Comparison of ENCODE assay signal across 11 mouse cellular contexts in the genomic region with DNA sequence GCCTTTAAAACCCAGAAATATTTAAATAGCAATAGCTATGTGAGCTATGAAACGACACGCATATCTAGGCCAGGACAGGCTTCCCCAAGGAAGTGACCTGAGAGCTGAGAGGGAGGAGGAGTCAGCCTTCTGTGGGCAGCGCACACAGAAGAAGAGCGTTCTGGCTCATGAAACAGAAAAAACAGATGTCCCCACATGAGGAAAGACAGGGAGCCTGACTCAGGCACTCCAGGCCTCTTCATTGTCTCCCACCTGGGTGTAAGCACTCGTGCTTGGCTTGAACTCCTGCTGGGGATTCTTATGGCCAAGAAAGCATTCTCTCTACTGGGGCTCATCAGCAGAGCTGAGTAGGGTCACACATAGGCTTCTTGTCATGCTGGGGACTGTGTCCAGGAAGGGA. TPM values are rescaled to one million over a fixed set of nuclear protein-coding genes. Genes with fewer than 3 reads are reported as not detected.
A peak's percentile ranks its signal among the peaks of the same experiment; 100 is the strongest.
DNase-seq lines count a peak whose midpoint lies in the region; ATAC-seq and TF ChIP-seq lines count a peak whose summit lies in the region.
"Had no signal": no experiment of that assay in that cellular context is flagged by ENCODE, and none has a peak within 500 bp of the region (broad histone marks: within the 10 kb centered on the region; RNA-seq: fewer than 3 reads in every experiment).

No protein-coding gene starts in this region.

- H3K36me3 ChIP-seq in hindbrain, postnatal 0 days (ENCODE audit: insufficient read depth, low read length), result no peaks in the 10 kb centered on the region
- no peaks in the 10 kb centered on the region for H3K36me3 ChIP-seq in hindbrain, embryonic 11.5 days (ENCODE audit: control insufficient read depth, insufficient read depth, low read length)
- H3K36me3 ChIP-seq in heart, embryonic 15.5 days, result no peaks in the 10 kb centered on the region
- H3K36me3 ChIP-seq: embryonic facial prominence, embryonic 13.5 days; hindbrain, embryonic 15.5 days had no signal

- H3K27ac ChIP-seq in hindbrain, postnatal 0 days, result peak overlapping the region; percentile 17; the same call in 1 of the 2 replicates
- no peak overlapping the region for H3K27ac ChIP-seq in hindbrain, embryonic 11.5 days (ENCODE audit: low read depth, low read length)
- peak overlapping the region; percentile 36 for H3K27ac ChIP-seq in bone marrow, adult 2 months (ENCODE audit: control insufficient read depth, insufficient read depth, low read depth, low read length, poor library complexity)
- H3K27ac ChIP-seq in heart, embryonic 15.5 days, result peak overlapping the region; percentile 20; the same call in 1 of the 2 replicates
- H3K27ac ChIP-seq: embryonic facial prominence, embryonic 13.5 days had no signal

- TF ChIP-seq CTCF in hindbrain, postnatal 0 days (IDR thresholded peaks at IDR 0.05; ENCODE audit: low read depth), result no peak
- TF ChIP-seq CTCF in bone marrow, adult 2 months (IDR thresholded peaks at IDR 0.05; ENCODE audit: control insufficient read depth, insufficient read depth, low read length), result no peak

- ATAC-seq in hindbrain, postnatal 0 days, result no peak
- no peak for ATAC-seq in hindbrain, embryonic 11.5 days (ENCODE audit: low FRiP score)
- ATAC-seq in heart, embryonic 15.5 days (replicated peaks; ENCODE audit: insufficient number of reproducible peaks, insufficient read depth, low FRiP score, low read depth), result no peak
- peak; percentile 77 for ATAC-seq in megakaryocyte, adult 5-6 weeks (ENCODE audit: poor library complexity, severe bottlenecking)

- no peaks in the 10 kb centered on the region for H3K27me3 ChIP-seq in hindbrain, postnatal 0 days (ENCODE audit: insufficient read depth, low read length)
- no peaks in the 10 kb centered on the region for H3K27me3 ChIP-seq in hindbrain, embryonic 11.5 days (ENCODE audit: control insufficient read depth, insufficient read depth, low read length)
- H3K27me3 ChIP-seq in heart, embryonic 15.5 days, result no peaks in the 10 kb centered on the region
- H3K27me3 ChIP-seq: embryonic facial prominence, embryonic 13.5 days; hindbrain, embryonic 15.5 days had no signal

- WGBS in hindbrain, postnatal 0 days, result 28% methylated on average over 5 of the region's 5 CpGs
- 39% methylated on average over 5 of the region's 5 CpGs for WGBS in hindbrain, embryonic 11.5 days
- 4% methylated on average over 5 of the region's 5 CpGs for WGBS in bone marrow, adult 2 months
- whole genome bisulfite sequencing in heart, embryonic 15.5 days, result 19% methylated on average over 5 of the region's 5 CpGs

- H3K4me3 ChIP-seq in hindbrain, postnatal 0 days (ENCODE audit: low read length), result no peak overlapping the region
- no peak overlapping the region for H3K4me3 ChIP-seq in hindbrain, embryonic 11.5 days (ENCODE audit: low read depth, low read length)
- no peak overlapping the region for H3K4me3 ChIP-seq in bone marrow, adult 2 months (replicated peaks; ENCODE audit: control insufficient read depth, low read depth, low read length)
- H3K4me3 ChIP-seq in heart, embryonic 15.5 days, result no peak overlapping the region
- H3K4me3 ChIP-seq: embryonic facial prominence, embryonic 13.5 days; hindbrain, embryonic 15.5 days had no signal

- H3K4me1 ChIP-seq in hindbrain, postnatal 0 days (ENCODE audit: insufficient read depth, low read length), result peaks cover 7% of the 10 kb centered on the region; the same call in 1 of the 2 replicates
- H3K4me1 ChIP-seq in hindbrain, embryonic 11.5 days (replicated peaks; ENCODE audit: control insufficient read depth, insufficient read depth, low read length), result 0 out of 2 replicates have a peak, but pooled peaks cover 2% of the 10 kb centered on the region
- H3K4me1 ChIP-seq in bone marrow, adult 2 months (ENCODE audit: control insufficient read depth, insufficient read depth, low read length), result peaks cover 4% of the 10 kb centered on the region; the same call in 1 of the 2 replicates
- peaks cover 38% of the 10 kb centered on the region for H3K4me1 ChIP-seq in heart, embryonic 15.5 days (replicated peaks)

- DNase-seq in hindbrain, postnatal 0 days (ENCODE audit: low spot score), result no peak
- no peak for DNase-seq in hindbrain, embryonic 11.5 days (ENCODE audit: low spot score)
- DNase-seq in urinary bladder, adult 2 months (ENCODE audit: low spot score), result no peak
- DNase-seq in B cell, adult 2 months, result no peak
- no peak for DNase-seq in Muller cell, postnatal 12 days (ENCODE audit: inconsistent ontology term)
- DNase-seq: left cerebral cortex, postnatal 4 days had no signal

- TF ChIP-seq POLR2A in bone marrow, adult 2 months (IDR thresholded peaks at IDR 0.05; ENCODE audit: borderline replicate concordance, control insufficient read depth, low read depth, low read length), result no peak

- no peak overlapping the region for H3K4me2 ChIP-seq in hindbrain, postnatal 0 days (ENCODE audit: low read depth, low read length)
- H3K4me2 ChIP-seq in hindbrain, embryonic 11.5 days (replicated peaks; ENCODE audit: low read depth, low read length), result no peak overlapping the region
- H3K4me2 ChIP-seq in heart, embryonic 15.5 days, result no peak overlapping the region
- H3K4me2 ChIP-seq: embryonic facial prominence, embryonic 13.5 days; hindbrain, embryonic 15.5 days had no signal

- no peaks in the 10 kb centered on the region for H3K9me3 ChIP-seq in hindbrain, postnatal 0 days (ENCODE audit: low read length)
- no peaks in the 10 kb centered on the region for H3K9me3 ChIP-seq in hindbrain, embryonic 11.5 days (ENCODE audit: control insufficient read depth, low read length)
- H3K9me3 ChIP-seq in heart, embryonic 15.5 days (replicated peaks), result no peaks in the 10 kb centered on the region
- H3K9me3 ChIP-seq: embryonic facial prominence, embryonic 13.5 days; hindbrain, embryonic 15.5 days had no signal

- no peak overlapping the region for H3K9ac ChIP-seq in hindbrain, postnatal 0 days (replicated peaks; ENCODE audit: low read length)
- no peak overlapping the region for H3K9ac ChIP-seq in hindbrain, embryonic 11.5 days (ENCODE audit: low read depth, low read length)
- H3K9ac ChIP-seq in heart, embryonic 15.5 days, result no peak overlapping the region
- H3K9ac ChIP-seq: embryonic facial prominence, embryonic 13.5 days; hindbrain, embryonic 15.5 days had no signal

RNA-seq across cellular contexts. Expression of a gene that starts 10.3 kb away (rescaled TPM):
- total RNA-seq in hindbrain, postnatal 0 days (2014; rRNA removed), result 20.3 and 22.5 TPM in 2 replicates
- polyA plus RNA-seq in hindbrain, postnatal 0 days (2015; fragmentation: Nextera tagmentation; extraction: Ambion mirVana), result 19.4 and 20.0 TPM in 2 replicates
- polyA plus RNA-seq in hindbrain, embryonic 11.5 days (2014; fragmentation: Nextera tagmentation; extraction: Ambion mirVana), result 9.5 and 9.7 TPM in 2 replicates
- polyA plus RNA-seq in bone marrow, adult 2 months (2011; ENCODE audit: insufficient read depth, insufficient read length, low replicate concordance, missing spikeins), result 2.1 and 6.6 TPM in 2 replicates
- polyA plus RNA-seq in heart, embryonic 15.5 days (2015; fragmentation: Nextera tagmentation; extraction: Ambion mirVana), result 22.5 and 23.1 TPM in 2 replicates
- total RNA-seq in megakaryocyte, adult 5-6 weeks (2015), result 4.0 and 4.7 TPM in 2 replicates
- total RNA-seq in megakaryocyte, adult 5-6 weeks (2017), result 2.7 and 2.8 TPM in 2 replicates
- 76.3 and 90.8 TPM in 2 replicates for polyA plus RNA-seq in urinary bladder, adult 2 months (2012; rRNA removed)

RNA-seq across cellular contexts. Expression of a gene that starts 37.9 kb away (rescaled TPM):
- total RNA-seq in hindbrain, postnatal 0 days (2014; rRNA removed), result not detected in 2 replicates
- polyA plus RNA-seq in hindbrain, postnatal 0 days (2015; fragmentation: Nextera tagmentation; extraction: Ambion mirVana), result 0.39 and 0.71 TPM in 2 replicates
- 0.18 and 0.23 TPM in 2 replicates for polyA plus RNA-seq in hindbrain, embryonic 11.5 days (2014; fragmentation: Nextera tagmentation; extraction: Ambion mirVana)
- polyA plus RNA-seq in bone marrow, adult 2 months (2011; ENCODE audit: insufficient read depth, insufficient read length, low replicate concordance, missing spikeins), result not detected in 2 replicates
- 0.08 TPM in 1 of 2 replicates, not detected in the other for polyA plus RNA-seq in heart, embryonic 15.5 days (2015; fragmentation: Nextera tagmentation; extraction: Ambion mirVana)
- total RNA-seq in megakaryocyte, adult 5-6 weeks (2015), result not detected in 2 replicates
- total RNA-seq in megakaryocyte, adult 5-6 weeks (2017), result not detected in 2 replicates
- polyA plus RNA-seq in urinary bladder, adult 2 months (2012; rRNA removed), result not detected in 2 replicates
- total RNA-seq: left cerebral cortex, postnatal 4 days had no signal
